Mouse (Mus musculus) adrenal gland, adult 18-20 months (tissue): ENCODE results near the gene Ogdh. TPM values are rescaled to one million over a fixed set of nuclear protein-coding genes. Genes with fewer than 3 reads are reported as not detected.

Experiments
- DNase-seq, 2 experiments: peaks; one replicate each; pipeline ENCODE4 v3.0.0; 2021 to 2022; ENCODE audit warnings: low spot score in 2 of 2
- microRNA-seq, 2 experiments: library from miRNA; unstranded; fragments of <30 nt; microRNA quantifications; one replicate each; pipeline ENCODE4 v1.2.0; 2021; ENCODE audit warnings: borderline number of aligned reads in 2 of 2
- total RNA-seq, 2 experiments: library from RNA; stranded (reverse); gene quantifications; 1 replicate in 1 of 2; 2 replicates in 1 of 2; pipeline ENCODE4 v1.2.3; 2021

Gene Ogdh
- total RNA-seq, 2 experiments from 2014 or later, result 633 to 799 TPM

GRCm38 (mm10) chr11:6404699-6405566, 113.5 kb downstream of the Ogdh start:
- peak in 1 of 2 experiments; percentile 21 for DNase-seq

DNA sequence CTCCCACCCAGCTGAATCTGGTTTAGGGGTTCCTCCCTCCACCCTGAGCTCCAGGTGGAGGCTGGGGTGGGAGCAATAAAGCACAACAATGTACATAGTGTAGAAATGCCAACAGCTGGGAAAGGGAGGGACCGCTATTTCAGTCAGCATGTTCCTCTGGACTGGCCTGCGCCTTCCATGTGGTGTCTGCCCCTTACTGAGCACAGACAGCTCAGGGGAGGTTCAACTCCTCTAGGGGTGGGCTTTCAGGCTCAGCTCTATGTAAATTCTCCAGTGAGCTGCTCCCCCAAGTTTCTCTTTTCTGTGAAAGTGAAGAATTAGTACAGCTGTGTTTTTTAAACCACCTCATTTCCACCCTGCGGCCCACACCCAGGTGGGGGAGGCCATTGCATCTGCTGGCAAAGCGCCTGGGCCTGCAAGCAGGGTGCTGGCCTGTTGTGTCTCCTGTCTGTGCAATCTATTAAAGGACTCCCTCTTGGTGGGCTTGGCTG, 114.2 kb downstream of the Ogdh start:
- peak in 1 of 2 experiments; percentile 39 for DNase-seq

Small RNA genes lying within 50 kb of the gene (microRNA-seq; reads per million reads assigned to microRNA genes)
- gene Mir7651, result 0 reads per million in 2 experiments

Other genes with a start within 250 kb of the Ogdh start
- 10 to 100 TPM; 11.5 to 16.9 TPM for gene Camk2b, start 225.3 kb upstream of the Ogdh start, total RNA-seq
- gene A730071L15Rik, start 91.6 kb upstream of the Ogdh start, total RNA-seq, result under 1 TPM in 1 of 2 experiments, not detected in 1; 0.42 TPM
- 10 to 100 TPM; 54.9 to 64.9 TPM for gene Nudcd3, start 91.2 kb upstream of the Ogdh start, total RNA-seq
- under 1 TPM in 1 of 2 experiments, not detected in 1; 0.06 TPM for gene Npc1l1, start 61.5 kb upstream of the Ogdh start, total RNA-seq
- gene Ddx56, start 23.9 kb upstream of the Ogdh start, total RNA-seq, result 10 to 100 TPM; 48.2 to 52.5 TPM
- 100 to 1,000 TPM; 107 to 112 TPM for gene Tmed4, start 16.8 kb upstream of the Ogdh start, total RNA-seq
- gene Zmiz2, start 97.4 kb downstream of the Ogdh start, total RNA-seq, result 10 to 100 TPM; 48.8 to 51.2 TPM
- 1,000 to 10,000 TPM; 1,645 to 1,705 TPM for gene Ppia, start 123.8 kb downstream of the Ogdh start, total RNA-seq
- gene H2afv, start 152.8 kb downstream of the Ogdh start, total RNA-seq, result 10 to 100 TPM; 46.1 to 49.3 TPM
- gene Purb, start 184.3 kb downstream of the Ogdh start, total RNA-seq, result 10 to 100 TPM; 61.3 to 65.6 TPM
- 1 to 10 TPM; 1.8 to 4.5 TPM for gene Myo1g, start 229.3 kb downstream of the Ogdh start, total RNA-seq